Mouse (Mus musculus) small intestine, adult 2 months (tissue): ENCODE measurements around the gene Notch1. TPM values are rescaled to one million over a fixed set of nuclear protein-coding genes. Genes with fewer than 3 reads are reported as not detected.
A peak's percentile ranks its signal among the peaks of the same experiment; 100 is the strongest.

Experiments
- H3K27ac ChIP-seq: fragments of 200-500 bp; 2 replicates; pipeline ENCODE4 v1.5.1; 2012; ENCODE audit warnings: low read depth, low read length, control low read depth, inconsistent platforms; ENCODE audit not compliant: insufficient read depth
- H3K27me3 ChIP-seq: fragments of 200-500 bp; 2 replicates; pipeline ENCODE4 v1.6.1; 2012; ENCODE audit warnings: mild to moderate bottlenecking, moderate library complexity, low read length, inconsistent platforms; ENCODE audit not compliant: control insufficient read depth, insufficient read depth
- H3K36me3 ChIP-seq: fragments of 200-500 bp; 2 replicates; pipeline ENCODE4 v1.6.1; 2012; ENCODE audit warnings: mild to moderate bottlenecking, low read length, control low read depth, inconsistent platforms; ENCODE audit not compliant: control insufficient read depth, insufficient read depth
- H3K4me1 ChIP-seq: fragments of 200-500 bp; 2 replicates; pipeline ENCODE4 v1.6.1; 2012; ENCODE audit warnings: low read length, inconsistent platforms, mixed read lengths; ENCODE audit not compliant: control insufficient read depth, insufficient read depth, insufficient read length
- H3K4me3 ChIP-seq: fragments of 200-500 bp; 2 replicates; pipeline ENCODE4 v1.5.1; 2012; ENCODE audit warnings: low read depth, mild to moderate bottlenecking, control low read depth, inconsistent platforms, low read length, moderate library complexity
- CTCF ChIP-seq: fragments of 200-500 bp; IDR thresholded peaks from 2 replicates; pipeline ENCODE4 v1.5.1; 2012; ENCODE audit warnings: low read depth, mild to moderate bottlenecking, control low read depth, inconsistent platforms, low read length, moderate library complexity, mixed read lengths; ENCODE audit not compliant: insufficient replicate concordance, insufficient read length; ENCODE audit errors: extremely low read depth
- POLR2A ChIP-seq: fragments of 200-500 bp; IDR thresholded peaks from 2 replicates; pipeline ENCODE4 v1.6.1; 2012; ENCODE audit warnings: low read depth, mild to moderate bottlenecking, control low read depth, inconsistent platforms, low read length, moderate library complexity
- WGBS: fragments of 180-500 bp; shearing (Covaris S2); methylation state at CpG from one replicate; pipeline ENCODE4 v1.1.7; 2018; 5-methylcytosine and 5-hydroxymethylcytosine counted together
- polyA plus RNA-seq: library from polyadenylated mRNA; depleted of rRNA; stranded (reverse); fragments of >200 nt; gene quantifications from 2 replicates; pipeline ENCODE4 v1.2.3, GENCODE M21; 2012

Gene Notch1
- polyA plus RNA-seq, 1 experiment = 19.6 TPM

GRCm38 (mm10) chr2:26494396-26494795, 22.1 kb downstream of the Notch1 start:
- peaks cover 47% of the 10 kb centered on the region for H3K4me1 ChIP-seq

GRCm38 (mm10) chr2:26493021-26493781, 23.3 kb downstream of the Notch1 start:
- no peaks in the 10 kb centered on the region for H3K27me3 ChIP-seq
- H3K27ac ChIP-seq = peak overlapping the region; percentile 56
- peaks cover 51% of the 10 kb centered on the region for H3K4me1 ChIP-seq
- 0 out of 2 replicates have a peak overlapping the region, but pooled peaks have one; percentile 7 for H3K4me3 ChIP-seq
- H3K36me3 ChIP-seq = no peaks in the 10 kb centered on the region
- TF ChIP-seq CTCF (no peak), POLR2A (no peak)
- 34% methylated on average over 9 of the region's 9 CpGs for WGBS

More at GRCm38 (mm10) chr2:26494396-26494795, 22.1 kb downstream of the Notch1 start:
- WGBS = 16% methylated on average over 7 of the region's 7 CpGs
- Histone ChIP-seq H3K36me3 (no peaks in the 10 kb centered on the region), H3K27ac (peak overlapping the region; percentile 56; the same call in 1 of the 2 replicates), H3K27me3 (no peaks in the 10 kb centered on the region), H3K4me3 (no peak overlapping the region)
- TF ChIP-seq POLR2A = no peak
- TF ChIP-seq CTCF = no peak

GRCm38 (mm10) chr2:26490760-26491301, 25.6 kb downstream of the Notch1 start:
- H3K4me3 ChIP-seq = no peak overlapping the region
- H3K4me1 ChIP-seq = peaks cover 55% of the 10 kb centered on the region
- WGBS = 41% methylated on average over 4 of the region's 4 CpGs
- H3K36me3 ChIP-seq = no peaks in the 10 kb centered on the region
- H3K27me3 ChIP-seq = no peaks in the 10 kb centered on the region
- 0 out of 2 replicates have a peak overlapping the region, but pooled peaks have one; percentile 7 for H3K27ac ChIP-seq
- TF ChIP-seq POLR2A (no peak), CTCF (no peak)

- TF ChIP-seq CTCF = no peak
- TF ChIP-seq POLR2A = no peak
- Histone ChIP-seq H3K4me1 (peaks cover 55% of the 10 kb centered on the region), H3K27ac (0 out of 2 replicates have a peak overlapping the region, but pooled peaks have one; percentile 31), H3K4me3 (no peak overlapping the region), H3K27me3 (no peaks in the 10 kb centered on the region), H3K36me3 (peaks cover 5% of the 10 kb centered on the region; the same call in 1 of the 2 replicates)
- WGBS = 14% methylated on average over 9 of the region's 9 CpGs
Measured at GRCm38 (mm10) chr2:26488535-26489135, 27.8 kb downstream of the Notch1 start.

- Histone ChIP-seq H3K27ac (peak overlapping the region; percentile 31; the same call in 1 of the 2 replicates), H3K27me3 (no peaks in the 10 kb centered on the region), H3K4me1 (peaks cover 56% of the 10 kb centered on the region), H3K4me3 (no peak overlapping the region), H3K36me3 (peaks cover 5% of the 10 kb centered on the region; the same call in 1 of the 2 replicates)
- TF ChIP-seq CTCF (no peak), POLR2A (no peak)
- 25% methylated on average over 18 of the region's 18 CpGs for WGBS
Measured at GRCm38 (mm10) chr2:26487322-26488021, 29.0 kb downstream of the Notch1 start.

- TF ChIP-seq CTCF (no peak), POLR2A (no peak)
Measured at GRCm38 (mm10) chr2:26486835-26487321, 29.6 kb downstream of the Notch1 start.

More at GRCm38 (mm10) chr2:26486835-26487321, 29.6 kb downstream of the Notch1 start:
- WGBS = 53% methylated on average over 3 of the region's 3 CpGs
- no peak overlapping the region for H3K27ac ChIP-seq
- no peaks in the 10 kb centered on the region for H3K27me3 ChIP-seq
- peaks cover 5% of the 10 kb centered on the region; the same call in 1 of the 2 replicates for H3K36me3 ChIP-seq
- H3K4me3 ChIP-seq = no peak overlapping the region
- peaks cover 59% of the 10 kb centered on the region for H3K4me1 ChIP-seq
